Mouse (Mus musculus) forebrain, embryonic 13.5 days (tissue): Measurements from ENCODE around the gene Cracr2b. TPM values are rescaled to one million over a fixed set of nuclear protein-coding genes. Genes with fewer than 3 reads are reported as not detected.

Experiments
- ATAC-seq: fragments of 200-750 bp; cut with Nextera tagmentation; 2 replicates; pipeline ENCODE4 v1.8.0; 2017
- H3K27ac ChIP-seq: fragments of 300-500 bp; sonication (generic); 2 replicates; pipeline ENCODE4 v1.5.1; 2015; ENCODE audit warnings: inconsistent platforms, mild to moderate bottlenecking, moderate library complexity
- H3K27me3 ChIP-seq: fragments of 300-500 bp; sonication (generic); 2 replicates; pipeline ENCODE4 v1.6.1; 2015; ENCODE audit warnings: mild to moderate bottlenecking, inconsistent platforms
- H3K36me3 ChIP-seq: fragments of 300-500 bp; sonication (generic); 2 replicates; pipeline ENCODE4 v1.6.1; 2015; ENCODE audit warnings: mild to moderate bottlenecking, inconsistent platforms; ENCODE audit not compliant: poor library complexity, severe bottlenecking
- H3K4me1 ChIP-seq: fragments of 300-500 bp; sonication (generic); 2 replicates; pipeline ENCODE4 v1.6.1; 2015; ENCODE audit warnings: inconsistent platforms
- H3K4me2 ChIP-seq: fragments of 300-500 bp; sonication (generic); 2 replicates; pipeline ENCODE4 v1.6.1; 2015; ENCODE audit warnings: inconsistent platforms, mild to moderate bottlenecking, moderate library complexity
- H3K4me3 ChIP-seq: fragments of 300-500 bp; sonication (generic); 2 replicates; pipeline ENCODE4 v1.5.1; 2015; ENCODE audit warnings: mild to moderate bottlenecking, inconsistent platforms
- H3K9ac ChIP-seq: fragments of 300-500 bp; sonication (generic); 2 replicates; pipeline ENCODE4 v1.6.1; 2015; ENCODE audit warnings: mild to moderate bottlenecking, inconsistent platforms
- H3K9me3 ChIP-seq: fragments of 300-500 bp; sonication (generic); replicated peaks from 2 replicates; pipeline ENCODE4 v1.6.1; 2016; ENCODE audit warnings: inconsistent platforms
- WGBS: fragments of 180-500 bp; shearing (Covaris S2); methylation state at CpG from one replicate; pipeline ENCODE4 v1.1.7; 2015; 5-methylcytosine and 5-hydroxymethylcytosine counted together
- polyA plus RNA-seq: library from polyadenylated mRNA; unstranded; fragments of >200 nt; fragmentation: Nextera tagmentation; extraction: Ambion mirVana; gene quantifications from 2 replicates; pipeline ENCODE4 v1.2.1, GENCODE M21; 2015

Cracr2b gene
- polyA plus RNA-seq, 1 experiment from 2014 or later, result 6.0 TPM

- no peak for ATAC-seq
- peak overlapping the region; percentile 94 for H3K4me2 ChIP-seq
- H3K36me3 ChIP-seq, result peaks cover 58% of the 10 kb centered on the region
- H3K4me1 ChIP-seq, result peaks cover 56% of the 10 kb centered on the region
- H3K27me3 ChIP-seq, result no peaks in the 10 kb centered on the region
- peak overlapping the region; percentile 83; the same call in 1 of the 2 replicates for H3K9ac ChIP-seq
- H3K4me3 ChIP-seq, result peak overlapping the region; percentile 61
- WGBS, result 75% methylated on average over 9 of the region's 9 CpGs
- no peak overlapping the region for H3K27ac ChIP-seq
- H3K9me3 ChIP-seq, result no peaks in the 10 kb centered on the region
Observed at GRCm38 (mm10) chr7:141435856-141436522, 24.9 kb upstream of the Cracr2b start.

GRCm38 (mm10) chr7:141436523-141436892, 24.4 kb upstream of the Cracr2b start:
- ATAC-seq, result no peak
- Histone ChIP-seq H3K27ac (no peak overlapping the region), H3K4me3 (peak overlapping the region; percentile 61), H3K4me1 (peaks cover 61% of the 10 kb centered on the region), H3K27me3 (no peaks in the 10 kb centered on the region), H3K9me3 (no peaks in the 10 kb centered on the region), H3K9ac (peak overlapping the region; percentile 83; the same call in 1 of the 2 replicates), H3K36me3 (peaks cover 58% of the 10 kb centered on the region), H3K4me2 (peak overlapping the region; percentile 94)
- WGBS, result 47% methylated on average over 2 of the region's 2 CpGs

- Histone ChIP-seq H3K4me3 (peak within 1 kb of the TSS; percentile 61), H3K4me1 (peaks cover 71% of the 10 kb centered on the region), H3K9me3 (no peaks in the 10 kb centered on the region), H3K27ac (peak within 1 kb of the TSS; percentile 63), H3K9ac (peak within 1 kb of the TSS; percentile 83), H3K36me3 (peaks cover 50% of the 10 kb centered on the region), H3K4me2 (peak within 1 kb of the TSS; percentile 94), H3K27me3 (no peaks in the 10 kb centered on the region)
- 5% methylated on average over 53 of the region's 53 CpGs for WGBS
- ATAC-seq, result peak; percentile 80
Observed at GRCm38 (mm10) chr7:141437178-141438120, 23.4 kb upstream of the Cracr2b start, which contains the start of gene Slc25a22. Gene Slc25a22 (minus strand): TSS chr7:141437892.

- Histone ChIP-seq H3K9me3 (no peaks in the 10 kb centered on the region), H3K4me1 (peaks cover 72% of the 10 kb centered on the region), H3K27me3 (no peaks in the 10 kb centered on the region), H3K27ac (no peak overlapping the region), H3K9ac (no peak overlapping the region), H3K36me3 (peaks cover 40% of the 10 kb centered on the region), H3K4me3 (peak overlapping the region; percentile 61; the same call in 1 of the 2 replicates), H3K4me2 (no peak overlapping the region)
- no peak for ATAC-seq
- 93% methylated on average over 12 of the region's 12 CpGs for WGBS
Observed at GRCm38 (mm10) chr7:141438201-141438968, 22.5 kb upstream of the Cracr2b start.

GRCm38 (mm10) chr7:141439140-141439679, 21.7 kb upstream of the Cracr2b start:
- ATAC-seq, result no peak
- Histone ChIP-seq H3K9me3 (no peaks in the 10 kb centered on the region), H3K4me3 (no peak overlapping the region), H3K27me3 (no peaks in the 10 kb centered on the region), H3K4me2 (no peak overlapping the region), H3K27ac (no peak overlapping the region), H3K9ac (peak overlapping the region; percentile 27; the same call in 1 of the 2 replicates), H3K36me3 (peaks cover 35% of the 10 kb centered on the region), H3K4me1 (peaks cover 71% of the 10 kb centered on the region)
- WGBS, result 96% methylated on average over 10 of the region's 10 CpGs

- Histone ChIP-seq H3K4me3 (no peak overlapping the region), H3K27ac (no peak overlapping the region), H3K36me3 (peaks cover 35% of the 10 kb centered on the region), H3K4me2 (no peak overlapping the region), H3K9me3 (no peaks in the 10 kb centered on the region), H3K4me1 (peaks cover 67% of the 10 kb centered on the region), H3K27me3 (no peaks in the 10 kb centered on the region), H3K9ac (no peak overlapping the region)
- 97% methylated on average over 11 of the region's 11 CpGs for WGBS
- ATAC-seq, result no peak
Observed at GRCm38 (mm10) chr7:141439811-141440210, 21.1 kb upstream of the Cracr2b start.

- Histone ChIP-seq H3K9me3 (no peaks in the 10 kb centered on the region), H3K4me3 (no peak overlapping the region), H3K36me3 (peaks cover 35% of the 10 kb centered on the region), H3K4me2 (no peak overlapping the region), H3K27ac (no peak overlapping the region), H3K27me3 (no peaks in the 10 kb centered on the region), H3K9ac (peak overlapping the region; percentile 48; the same call in 1 of the 2 replicates), H3K4me1 (peaks cover 60% of the 10 kb centered on the region)
- ATAC-seq, result no peak
- WGBS, result 20% methylated on average over 6 of the region's 6 CpGs
Observed at GRCm38 (mm10) chr7:141440613-141441012, 20.3 kb upstream of the Cracr2b start.

GRCm38 (mm10) chr7:141441460-141441859, 19.4 kb upstream of the Cracr2b start:
- H3K27ac ChIP-seq, result no peak overlapping the region
- H3K27me3 ChIP-seq, result no peaks in the 10 kb centered on the region
- peak overlapping the region; percentile 6; the same call in 1 of the 2 replicates for H3K4me3 ChIP-seq
- ATAC-seq, result no peak
- H3K9me3 ChIP-seq, result no peaks in the 10 kb centered on the region
- peak overlapping the region; percentile 69 for H3K9ac ChIP-seq
- H3K36me3 ChIP-seq, result peaks cover 35% of the 10 kb centered on the region
- peak overlapping the region; percentile 79 for H3K4me2 ChIP-seq
- peaks cover 51% of the 10 kb centered on the region for H3K4me1 ChIP-seq
- WGBS, result 87% methylated on average over 9 of the region's 9 CpGs

GRCm38 (mm10) chr7:141442199-141442598, 18.7 kb upstream of the Cracr2b start:
- Histone ChIP-seq H3K9ac (peak overlapping the region; percentile 69), H3K27me3 (no peaks in the 10 kb centered on the region), H3K4me2 (peak overlapping the region; percentile 79), H3K4me3 (peak overlapping the region; percentile 45), H3K9me3 (no peaks in the 10 kb centered on the region), H3K36me3 (peaks cover 35% of the 10 kb centered on the region), H3K27ac (peak overlapping the region; percentile 63; the same call in 1 of the 2 replicates), H3K4me1 (peaks cover 44% of the 10 kb centered on the region)
- ATAC-seq, result no peak
- 92% methylated on average over 13 of the region's 13 CpGs for WGBS

- Histone ChIP-seq H3K36me3 (peaks cover 34% of the 10 kb centered on the region), H3K4me1 (peaks cover 41% of the 10 kb centered on the region), H3K27me3 (no peaks in the 10 kb centered on the region), H3K9ac (peak overlapping the region; percentile 69), H3K4me3 (peak overlapping the region; percentile 45), H3K4me2 (peak overlapping the region; percentile 79), H3K27ac (peak overlapping the region; percentile 63), H3K9me3 (no peaks in the 10 kb centered on the region)
- no peak for ATAC-seq
- WGBS, result 20% methylated on average over 12 of the region's 12 CpGs
Observed at GRCm38 (mm10) chr7:141443081-141443821, 17.6 kb upstream of the Cracr2b start.

- peak; percentile 34; the same call in 1 of the 2 replicates for ATAC-seq
- H3K9me3 ChIP-seq, result no peaks in the 10 kb centered on the region
- H3K4me2 ChIP-seq, result peak within 1 kb of the TSS; percentile 79
- H3K36me3 ChIP-seq, result peaks cover 33% of the 10 kb centered on the region
- WGBS, result under 1% methylated on average over 25 of the region's 25 CpGs
- H3K4me3 ChIP-seq, result peak within 1 kb of the TSS; percentile 45
- H3K27ac ChIP-seq, result peak within 1 kb of the TSS; percentile 63
- peak within 1 kb of the TSS; percentile 69 for H3K9ac ChIP-seq
- H3K27me3 ChIP-seq, result no peaks in the 10 kb centered on the region
- H3K4me1 ChIP-seq, result peaks cover 47% of the 10 kb centered on the region
Observed at GRCm38 (mm10) chr7:141443828-141444237, 17.1 kb upstream of the Cracr2b start, which contains the start of gene Pidd1. Gene Pidd1 (minus strand): TSS chr7:141444025.
